Mouse (Mus musculus) thymus, postnatal 0 days (tissue): ENCODE measurements around the gene Camk2n1. TPM values are rescaled to one million over a fixed set of nuclear protein-coding genes. Genes with fewer than 3 reads are reported as not detected.

Source experiments
- DNase-seq: peaks from one replicate; pipeline ENCODE4 v3.0.0-alpha.2; 2015; ENCODE audit warnings: low spot score
- polyA plus RNA-seq: library from polyadenylated mRNA; unstranded; fragments of >200 nt; fragmentation: Nextera tagmentation; extraction: Ambion mirVana; gene quantifications from 2 replicates; pipeline ENCODE4 v1.2.1, GENCODE M21; 2015

Gene Camk2n1
- polyA plus RNA-seq, 1 experiment from 2014 or later, result 0.47 TPM

DNA sequence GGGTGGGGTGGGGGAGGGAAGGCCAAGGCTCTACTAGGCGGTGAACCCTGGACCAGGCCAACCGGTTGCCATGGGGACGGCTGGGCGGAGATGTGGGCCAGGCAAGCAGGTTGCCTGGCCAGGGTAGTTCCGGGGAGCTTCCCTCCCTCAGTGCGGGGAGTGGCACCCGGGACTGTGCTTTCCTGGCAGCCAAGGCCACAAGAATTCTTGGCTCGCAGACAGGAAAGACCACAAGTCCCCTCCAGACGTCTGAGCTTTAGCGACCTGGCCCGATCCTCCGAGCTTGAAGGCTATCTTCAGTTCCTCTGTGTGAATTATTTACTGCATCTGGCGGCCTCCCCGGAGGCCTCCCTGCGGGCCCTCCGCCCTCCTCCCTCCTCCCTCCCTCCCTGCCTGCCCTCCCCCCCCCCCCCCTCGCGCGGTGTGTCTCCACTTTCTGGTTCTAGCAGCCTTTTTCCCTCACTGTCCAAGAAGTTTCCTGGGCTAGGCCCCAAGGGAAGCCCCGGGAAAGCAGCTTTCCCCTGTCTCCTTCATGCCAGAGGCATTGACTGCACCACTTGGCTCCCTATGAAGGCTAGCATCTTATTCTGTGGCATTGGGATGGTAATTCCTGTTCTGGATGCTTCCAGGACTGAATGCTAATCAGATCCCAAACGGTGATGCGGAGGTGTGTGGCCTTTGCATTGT lies 10.7 kb downstream of the Camk2n1 start:
- no peak for DNase-seq

DNA sequence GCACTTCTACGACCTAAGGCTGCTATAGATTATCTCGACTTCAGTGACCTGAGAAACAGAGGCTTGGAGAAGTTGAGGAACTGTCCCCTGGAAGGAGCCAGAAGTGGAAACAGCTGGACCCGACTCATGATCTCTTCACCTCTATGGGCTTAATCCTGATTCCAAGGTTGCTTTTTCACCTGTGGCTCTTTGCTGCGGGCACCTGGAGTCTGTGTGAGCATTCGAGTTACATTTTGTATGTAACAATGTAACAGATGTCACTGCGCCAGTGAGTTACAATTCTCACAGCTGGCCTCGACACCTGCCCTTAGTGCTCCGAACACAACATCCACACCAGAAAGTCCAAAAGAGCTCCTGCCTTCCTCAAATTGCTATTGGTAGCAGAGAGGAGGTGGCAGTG lies 11.3 kb downstream of the Camk2n1 start:
- no peak for DNase-seq

DNA sequence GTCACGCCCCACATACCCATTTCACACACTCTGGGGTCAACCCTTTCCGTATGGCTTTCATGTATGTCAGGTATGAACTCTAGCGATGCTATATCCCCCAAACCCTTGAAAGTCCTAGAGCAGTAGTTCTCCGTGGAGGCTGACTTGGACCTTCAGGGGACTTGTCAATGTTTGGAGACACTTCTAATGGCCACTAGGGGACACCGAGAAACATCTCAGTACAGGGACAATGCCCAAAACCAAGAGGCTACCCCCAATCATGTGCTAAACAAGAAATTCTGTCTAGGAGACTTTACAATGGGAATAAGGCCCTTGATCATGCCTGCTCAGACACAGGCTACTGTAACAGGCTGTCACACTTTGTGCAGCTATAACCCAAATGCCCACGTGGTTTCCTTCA lies 12.6 kb downstream of the Camk2n1 start:
- no peak for DNase-seq

DNA sequence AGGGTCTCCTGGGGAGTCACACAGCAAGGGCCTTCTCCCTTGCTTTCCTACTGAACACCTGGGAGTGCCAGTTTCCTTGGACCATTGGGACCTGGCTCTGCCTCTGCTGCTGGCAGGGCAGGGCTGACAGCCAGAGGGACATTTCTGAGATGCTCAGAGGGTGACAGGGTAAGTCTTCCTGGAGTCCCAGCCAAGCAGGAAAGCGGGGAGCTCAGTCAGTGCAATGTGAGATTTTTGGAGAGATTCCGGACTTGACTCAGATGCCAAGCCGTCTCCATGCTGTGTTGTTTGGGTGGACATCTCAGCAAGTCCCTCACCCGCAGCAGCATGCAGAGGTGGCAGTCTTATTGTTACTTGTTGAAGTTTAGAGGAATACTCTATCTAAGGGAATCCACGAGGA lies 13.3 kb downstream of the Camk2n1 start:
- no peak for DNase-seq

DNA sequence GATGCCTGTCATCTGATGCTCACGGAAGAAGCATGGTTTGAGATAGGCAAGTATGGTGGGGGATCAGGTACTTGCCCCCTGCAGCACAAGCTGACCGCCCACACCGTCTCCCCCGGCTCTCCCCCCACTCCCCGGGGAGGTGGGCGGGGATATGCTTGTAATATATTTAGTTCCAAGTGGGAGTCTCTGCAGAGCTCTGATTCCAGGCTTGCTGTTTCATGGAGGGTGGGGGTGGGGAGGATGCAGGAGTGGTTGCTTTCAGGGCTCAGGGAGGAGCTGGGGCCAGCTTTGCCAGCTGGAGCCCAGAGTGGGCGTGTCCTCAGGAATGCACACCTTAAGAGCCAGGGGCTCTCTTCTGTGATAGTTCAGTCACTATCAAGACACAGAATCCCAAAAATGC lies 15.0 kb downstream of the Camk2n1 start:
- DNase-seq, result no peak

DNA sequence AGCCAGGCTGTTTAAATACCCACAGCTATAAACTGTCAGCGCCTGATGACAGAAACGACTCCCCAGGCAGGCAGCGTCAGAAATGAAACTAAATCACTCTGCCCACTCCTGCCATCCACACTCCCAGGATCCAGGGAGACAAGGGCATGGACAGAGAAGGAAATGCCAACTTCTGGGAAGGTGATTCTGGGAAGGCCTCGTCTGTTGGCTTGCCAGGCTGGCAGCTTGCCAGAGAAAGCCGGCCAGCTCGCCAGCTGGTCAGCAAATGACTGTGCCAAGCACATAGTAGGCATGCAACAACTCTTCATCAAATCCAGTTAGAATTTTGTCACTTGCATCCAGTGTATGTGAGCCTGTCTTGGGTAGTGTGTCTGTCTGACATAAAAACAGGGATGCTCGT lies 17.1 kb downstream of the Camk2n1 start:
- DNase-seq, result no peak

DNA sequence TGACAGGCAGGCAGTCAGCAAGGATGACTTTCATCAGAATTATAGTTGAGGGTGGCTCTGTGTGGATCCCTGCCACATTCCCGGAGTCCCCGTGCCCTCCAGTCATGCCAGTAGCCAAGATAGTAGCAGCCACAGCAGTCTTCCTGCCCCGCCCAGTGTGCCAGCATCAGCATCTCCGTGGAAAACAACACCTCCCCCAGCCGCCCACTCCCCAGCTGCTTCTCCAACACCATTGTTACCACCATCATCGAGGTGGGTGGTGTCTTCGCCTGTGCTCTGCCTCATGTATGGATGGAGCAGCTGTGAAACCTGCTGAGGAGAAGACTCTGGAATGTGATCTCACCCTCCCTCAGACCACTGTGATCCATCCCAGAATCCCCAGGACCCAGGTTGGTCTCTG lies 25.5 kb downstream of the Camk2n1 start:
- DNase-seq, result no peak

DNA sequence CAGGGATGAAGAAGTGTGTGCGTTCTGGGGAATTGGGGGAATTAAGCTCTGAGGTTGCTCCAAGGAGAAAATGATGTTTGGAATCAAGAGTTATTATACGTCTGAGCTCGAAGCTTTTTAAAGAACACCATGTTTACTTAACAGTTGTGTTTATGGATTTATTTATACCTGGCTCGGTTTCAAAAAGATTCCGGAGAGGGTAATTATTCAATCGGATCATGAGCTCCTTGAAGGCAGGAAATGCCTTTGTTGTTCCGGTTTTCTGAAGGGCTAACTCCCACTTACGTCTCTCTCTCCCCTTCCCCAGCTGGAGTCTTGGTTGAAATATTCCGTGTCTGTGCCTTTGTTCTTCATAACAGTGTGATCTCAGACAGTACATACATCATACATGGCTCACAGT lies 26.8 kb downstream of the Camk2n1 start:
- no peak for DNase-seq

DNA sequence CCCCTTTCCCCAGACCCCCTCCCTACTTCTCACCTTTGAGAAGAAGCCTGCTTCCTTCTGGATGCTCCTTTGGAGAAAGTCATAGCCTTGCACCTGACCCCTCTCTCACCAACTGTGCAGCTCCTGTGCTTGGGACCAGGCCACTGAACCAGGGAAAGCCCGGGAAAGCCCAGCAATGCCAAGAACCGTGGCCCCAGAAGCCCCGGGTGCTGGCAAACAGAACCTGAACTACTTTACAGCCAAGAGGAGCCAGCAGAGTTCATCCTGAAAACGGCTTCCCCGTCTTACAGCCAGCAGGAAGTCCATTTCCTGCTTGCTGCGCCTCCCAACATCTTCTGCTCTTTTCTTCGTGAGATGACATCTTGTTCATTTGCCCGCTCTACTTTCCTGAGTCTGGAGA lies 28.6 kb downstream of the Camk2n1 start:
- no peak for DNase-seq

DNA sequence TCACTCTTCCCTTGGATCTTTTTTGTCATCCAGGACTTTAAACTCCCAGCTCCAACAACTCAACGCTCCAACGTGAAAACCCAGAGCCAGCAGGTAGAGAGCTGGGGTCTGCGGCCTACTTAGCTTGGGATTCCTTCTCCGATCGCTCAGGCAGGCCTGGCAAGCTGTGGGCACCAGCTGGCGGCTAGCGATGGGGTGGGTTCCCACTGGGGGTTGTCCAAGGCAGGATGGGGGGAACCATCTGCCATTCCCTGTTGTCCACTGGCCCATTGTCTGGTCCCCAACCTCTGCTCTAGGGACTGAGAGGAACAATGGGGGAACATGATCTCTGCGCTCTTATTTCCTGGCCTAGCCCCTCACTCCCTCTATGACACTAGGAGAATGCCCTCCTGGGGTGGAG lies 34.1 kb downstream of the Camk2n1 start:
- DNase-seq, result no peak

DNA sequence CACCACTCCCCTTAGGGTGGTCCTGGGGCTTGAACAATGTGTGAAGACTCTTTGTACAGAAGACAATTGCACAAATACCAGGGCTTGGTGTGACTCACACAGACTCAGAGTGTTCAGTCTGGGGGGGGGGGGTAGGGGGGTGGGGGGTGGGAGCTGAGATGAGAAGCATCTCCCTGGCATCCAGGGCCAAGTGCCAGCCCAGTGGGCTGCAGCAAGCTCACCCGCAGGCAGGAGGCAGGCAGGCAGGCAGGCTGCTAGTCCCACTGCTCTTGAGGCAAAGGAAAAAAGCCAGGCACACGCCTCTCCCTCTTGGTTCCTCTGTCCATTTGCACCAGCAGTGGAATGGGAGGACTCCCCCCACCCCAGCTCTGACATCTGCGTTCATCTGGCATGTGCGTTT lies 37.0 kb downstream of the Camk2n1 start:
- DNase-seq, result no peak

DNA sequence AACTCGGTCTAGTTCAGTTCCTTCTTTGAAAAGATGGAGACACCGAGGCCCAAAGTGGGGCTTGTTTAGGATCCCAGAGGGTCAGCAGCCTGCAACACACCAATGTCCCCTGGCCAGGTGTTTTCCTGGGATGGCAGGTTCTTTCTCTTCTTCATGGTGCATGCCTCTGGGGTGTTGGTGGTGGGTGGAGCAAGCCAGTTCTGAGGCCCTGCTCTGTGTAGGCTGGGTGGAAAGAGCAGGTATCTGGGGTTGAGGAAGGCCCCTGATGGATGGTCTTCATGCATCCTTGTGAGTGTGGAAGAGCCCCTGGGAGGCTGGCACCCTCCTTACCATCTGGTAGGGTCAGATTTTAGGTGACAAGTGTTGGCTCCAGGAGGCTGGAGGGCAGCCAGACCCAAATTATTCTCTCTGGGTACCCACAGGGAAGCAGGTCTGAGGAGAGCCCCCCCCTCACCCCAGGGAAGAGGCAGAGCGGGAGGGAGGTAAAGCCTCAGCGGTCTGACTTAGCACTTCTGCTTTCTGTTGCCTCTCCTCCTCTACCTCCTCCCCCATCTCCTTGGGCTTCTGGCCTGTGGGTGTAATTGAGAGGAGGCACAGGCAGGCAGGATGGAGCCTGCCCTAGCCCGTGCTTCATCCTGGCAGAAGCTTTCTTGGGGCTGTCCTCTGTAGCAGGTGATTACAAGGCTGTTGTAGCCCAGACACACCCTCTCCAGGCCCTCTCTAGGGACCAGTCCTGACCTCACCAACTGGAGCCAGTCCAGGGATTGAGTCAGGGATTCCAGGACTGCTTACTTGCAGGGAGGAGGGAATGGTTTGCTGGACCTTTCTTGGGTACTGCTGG lies 39.3 kb downstream of the Camk2n1 start:
- no peak for DNase-seq

DNA sequence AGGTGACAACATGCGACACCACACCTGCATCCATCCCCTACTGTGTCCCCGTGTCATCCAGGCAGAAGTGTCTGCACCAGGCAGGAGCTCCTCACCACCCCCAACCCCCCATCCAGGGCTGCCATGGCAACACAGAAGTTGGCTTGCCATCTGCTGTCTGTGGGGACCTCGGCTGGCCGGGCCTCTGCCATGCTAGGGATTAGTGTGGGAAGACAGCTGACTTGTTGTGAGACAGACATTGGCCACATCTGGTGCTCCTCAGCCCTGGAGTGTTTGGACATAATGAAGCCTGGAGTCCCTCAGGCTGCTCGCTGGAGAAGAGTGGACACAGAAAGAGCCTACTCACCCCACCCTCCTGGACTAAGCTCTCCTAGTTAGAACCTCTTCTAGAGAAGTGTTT lies 40.8 kb downstream of the Camk2n1 start:
- DNase-seq, result no peak

DNA sequence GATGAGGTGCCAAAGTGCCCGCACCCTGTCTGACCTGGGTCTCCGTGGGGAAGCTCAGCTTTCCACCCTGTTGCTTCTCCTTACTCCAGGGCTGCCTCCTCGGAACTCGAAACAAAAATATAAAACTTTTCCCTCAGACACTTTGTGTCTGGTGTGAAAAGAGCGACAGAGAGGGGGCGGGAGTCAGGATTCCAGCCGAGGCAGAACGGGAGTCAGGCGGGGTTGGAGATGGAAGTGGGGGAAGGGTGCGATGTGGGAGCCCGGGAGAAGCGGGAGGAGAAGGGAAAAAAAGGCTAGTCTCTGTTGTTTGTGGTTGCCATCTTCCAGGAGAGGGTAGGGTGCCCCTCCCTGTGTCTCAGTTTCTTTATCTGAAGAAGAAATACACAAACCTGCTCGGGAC lies 41.7 kb downstream of the Camk2n1 start:
- DNase-seq, result no peak

DNA sequence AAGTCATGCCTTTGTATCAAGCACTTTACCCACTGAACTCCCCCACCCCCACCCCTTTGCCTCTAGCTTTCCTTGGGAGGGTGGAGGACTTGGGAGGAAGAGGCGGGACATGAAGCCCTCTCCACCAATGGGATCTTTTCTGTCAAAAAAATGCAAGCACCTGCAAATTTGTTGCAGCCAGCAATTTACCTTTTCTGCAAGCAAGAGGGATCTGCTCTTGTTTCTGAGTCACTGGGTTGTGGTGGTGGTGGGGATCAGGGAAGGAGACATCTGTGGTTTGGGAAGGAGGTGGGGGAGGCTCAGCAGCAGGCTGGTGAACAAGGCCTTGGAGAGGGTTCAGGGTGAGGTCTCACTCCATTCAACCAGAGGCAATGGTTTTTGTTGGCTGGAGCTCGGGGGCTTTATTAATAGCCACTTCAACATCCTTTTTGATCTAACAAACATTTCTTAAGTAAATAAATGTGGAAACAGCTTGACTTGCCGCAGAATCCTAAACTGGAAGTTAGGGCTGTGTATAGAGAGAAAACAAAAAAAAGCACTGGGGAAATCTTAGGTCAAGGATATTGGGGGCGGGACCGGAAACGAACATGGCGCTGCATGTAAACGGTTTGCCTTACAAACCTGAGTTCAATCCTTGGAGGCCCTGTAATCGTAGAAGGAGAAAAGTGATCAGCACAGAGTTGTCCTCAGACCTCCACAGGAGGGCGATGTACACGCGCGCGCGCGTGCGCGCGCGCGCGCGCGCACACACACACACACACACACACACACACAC lies 42.8 kb downstream of the Camk2n1 start:
- DNase-seq, result no peak

DNA sequence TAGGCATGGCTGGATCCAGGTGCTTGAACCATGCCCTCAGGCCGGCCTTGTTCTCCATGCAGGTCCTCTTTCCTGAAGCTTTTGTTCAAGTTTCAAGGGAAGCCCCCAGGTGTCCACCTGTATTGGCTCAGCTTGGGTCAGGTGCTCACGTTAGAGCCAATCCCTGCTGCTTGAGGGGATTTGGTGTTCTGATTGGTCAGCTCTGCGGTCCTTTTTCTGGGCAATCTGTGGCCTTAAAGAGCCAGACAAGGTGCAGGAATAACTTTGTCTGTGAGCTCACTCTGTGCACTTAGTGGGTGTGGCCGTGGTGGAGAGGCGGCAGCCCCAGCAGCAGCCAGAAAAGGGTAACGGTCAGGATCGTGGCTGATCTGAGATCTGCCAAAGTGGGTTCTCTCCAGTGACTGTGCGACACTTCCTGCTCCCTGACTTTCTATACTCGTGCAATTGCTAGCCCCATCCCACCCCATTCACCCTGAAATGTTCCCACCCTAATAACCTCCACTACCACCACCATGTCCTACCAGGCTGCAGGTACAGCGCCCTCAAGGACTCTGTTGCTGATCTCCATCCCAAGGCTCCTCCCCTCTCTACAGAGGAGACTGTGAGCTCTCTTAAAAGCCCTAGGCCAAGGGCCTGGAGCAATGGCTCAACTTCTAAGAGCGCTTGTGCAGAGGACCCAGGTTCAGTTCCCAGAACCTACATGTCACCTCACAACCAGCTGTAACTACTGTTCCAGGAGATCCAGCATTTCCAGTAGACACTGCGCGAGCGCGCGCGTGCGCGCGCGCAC lies 45.9 kb downstream of the Camk2n1 start:
- no peak for DNase-seq

DNA sequence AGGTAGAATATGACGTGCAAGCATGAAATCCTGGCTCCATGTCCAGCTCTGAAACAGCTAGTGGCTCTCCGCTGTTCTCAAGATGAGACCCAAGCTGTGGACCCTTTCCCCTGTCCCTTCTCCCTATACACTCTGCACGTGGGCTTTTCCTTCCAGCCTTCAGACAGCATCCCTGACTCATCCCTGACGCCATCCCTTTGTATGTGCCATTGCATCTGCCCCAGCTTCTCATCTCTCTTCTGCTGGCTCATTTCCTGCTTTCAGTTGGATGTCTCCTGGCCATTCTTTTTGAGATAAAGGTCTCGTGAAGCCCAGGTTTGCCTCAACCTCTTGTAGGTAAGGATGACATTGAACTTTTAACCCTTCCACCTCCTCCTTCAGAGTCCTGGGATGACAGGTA lies 46.9 kb downstream of the Camk2n1 start:
- DNase-seq, result no peak

DNA sequence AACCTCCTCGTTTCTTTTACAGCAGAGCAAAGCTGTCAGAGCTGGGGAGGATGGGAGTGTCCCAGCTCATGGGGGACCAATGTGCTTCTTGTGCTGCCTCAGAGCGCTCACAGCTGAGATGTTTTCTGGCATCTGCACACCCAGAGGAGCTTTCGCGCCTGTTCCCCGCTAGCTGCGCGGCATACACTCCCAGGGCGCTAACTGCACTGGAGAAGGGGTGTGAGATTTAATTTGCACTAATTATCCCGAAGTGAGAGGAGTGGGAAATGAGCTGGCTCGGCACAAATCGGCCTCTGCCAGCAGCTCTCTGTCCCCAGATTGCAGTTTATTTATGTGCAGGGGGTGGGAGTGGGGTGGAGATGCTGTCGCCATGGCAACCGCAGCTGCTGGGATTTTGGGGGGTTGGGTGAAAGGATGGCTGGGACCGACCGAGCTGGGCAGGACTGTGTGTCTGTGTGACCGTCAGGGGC lies 50.6 kb downstream of the Camk2n1 start:
- no peak for DNase-seq

DNA sequence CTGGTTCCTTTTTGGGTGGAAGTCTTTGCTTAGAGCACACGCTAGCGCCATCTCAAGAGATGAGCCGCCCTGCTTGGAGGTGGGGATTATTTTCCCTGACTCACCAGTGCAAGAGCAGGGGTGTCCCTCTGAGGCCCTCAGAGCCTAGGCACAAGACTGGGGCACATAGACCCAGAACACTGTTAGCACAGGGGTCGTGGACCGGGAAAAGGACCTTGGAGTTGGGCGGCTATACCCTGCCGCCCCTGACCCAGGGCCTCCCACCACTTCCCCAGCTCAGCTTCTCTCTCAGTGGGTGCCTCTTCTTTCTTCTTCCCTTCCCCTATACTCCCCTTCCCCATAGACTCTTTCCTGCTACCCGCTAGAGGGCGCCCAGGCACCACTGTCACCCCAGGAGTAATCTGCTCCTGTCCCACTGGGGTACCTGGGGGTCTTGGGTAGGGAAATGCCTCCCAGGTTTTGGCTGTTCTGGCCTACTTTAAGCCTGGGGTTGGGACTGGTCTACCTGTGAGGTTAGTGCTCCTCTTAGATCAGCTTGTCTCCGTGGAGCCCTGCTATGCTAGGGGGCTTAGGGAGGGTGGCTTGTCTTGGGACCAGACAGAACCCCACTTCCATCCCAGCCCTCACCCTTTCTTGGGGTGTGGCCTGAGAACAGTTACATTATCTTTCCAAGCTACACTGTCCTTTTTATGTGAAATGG lies 51.2 kb downstream of the Camk2n1 start:
- no peak for DNase-seq

DNA sequence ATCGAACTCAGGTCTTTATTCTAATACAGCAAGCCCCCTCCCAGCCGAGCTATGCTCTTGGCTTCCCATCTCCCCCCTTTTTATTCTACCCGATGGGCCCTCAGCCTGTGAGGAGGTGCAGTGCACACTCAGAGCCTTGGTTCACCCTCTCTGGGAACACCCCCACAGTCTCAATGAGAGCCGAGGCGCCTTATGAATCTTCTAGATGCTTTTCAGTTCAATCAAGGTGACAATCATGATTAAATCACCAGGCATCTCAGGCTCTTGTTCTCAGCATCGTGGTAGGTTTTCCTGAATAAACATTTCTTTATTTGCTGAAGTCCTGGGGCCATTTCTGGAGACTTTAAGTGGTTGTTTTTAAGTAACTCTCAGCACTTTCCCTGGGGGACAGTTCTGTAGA lies 53.8 kb downstream of the Camk2n1 start:
- DNase-seq, result no peak
